Mouse (Mus musculus) limb, embryonic 10.5 days (tissue): Measurements from ENCODE around the gene Wnt5b. TPM values are rescaled to one million over a fixed set of nuclear protein-coding genes. Genes with fewer than 3 reads are reported as not detected.
"Not testable (repeated sequence)": the region's sequence is repeated elsewhere in the genome, so short reads cannot be mapped to it uniquely, and the experiment has no call there.

Experiments used
- DNase-seq: peaks from one replicate; pipeline ENCODE4 v3.0.0-alpha.2; 2017; ENCODE audit warnings: low spot score
- H3K27ac ChIP-seq: fragments of 300-500 bp; sonication (generic); 2 replicates; pipeline ENCODE4 v1.5.1; 2016; ENCODE audit warnings: mild to moderate bottlenecking
- H3K27me3 ChIP-seq: fragments of 300-500 bp; sonication (generic); 2 replicates; pipeline ENCODE4 v1.6.1; 2016; ENCODE audit warnings: low read depth, mild to moderate bottlenecking; ENCODE audit not compliant: poor library complexity, severe bottlenecking
- H3K36me3 ChIP-seq: fragments of 300-500 bp; sonication (generic); 2 replicates; pipeline ENCODE4 v1.6.1; 2016; ENCODE audit warnings: mild to moderate bottlenecking, moderate library complexity
- H3K4me1 ChIP-seq: fragments of 300-500 bp; sonication (generic); 2 replicates; pipeline ENCODE4 v1.6.1; 2016
- H3K4me3 ChIP-seq: fragments of 300-500 bp; sonication (generic); 2 replicates; pipeline ENCODE4 v1.5.1; 2016; ENCODE audit warnings: mild to moderate bottlenecking, moderate library complexity
- H3K9me3 ChIP-seq: fragments of 300-500 bp; sonication (generic); replicated peaks from 2 replicates; pipeline ENCODE4 v1.6.1; 2016; ENCODE audit warnings: mild to moderate bottlenecking
- WGBS: fragments of 180-500 bp; shearing (Covaris S2); methylation state at CpG from one replicate; pipeline ENCODE4 v1.1.7; 2016; 5-methylcytosine and 5-hydroxymethylcytosine counted together
- polyA plus RNA-seq: library from polyadenylated mRNA; unstranded; fragments of >200 nt; fragmentation: Nextera tagmentation; extraction: Ambion mirVana; gene quantifications from 2 replicates; pipeline ENCODE4 v1.2.1, GENCODE M21; 2016

The Wnt5b gene
- polyA plus RNA-seq, 1 experiment from 2014 or later: 17.6 TPM

GRCm38 (mm10) chr6:119460391-119460790, 83.8 kb downstream of the Wnt5b start:
- no peak overlapping the region for H3K4me3 ChIP-seq
- no peaks in the 10 kb centered on the region for H3K9me3 ChIP-seq
- no peak overlapping the region for H3K27ac ChIP-seq
- no peak for DNase-seq
- 0 out of 2 replicates have a peak, but pooled peaks cover 3% of the 10 kb centered on the region for H3K36me3 ChIP-seq
- WGBS: 80% methylated on average over 5 of the region's 5 CpGs
- peaks cover 5% of the 10 kb centered on the region; the same call in 1 of the 2 replicates for H3K4me1 ChIP-seq
- H3K27me3 ChIP-seq: no peaks in the 10 kb centered on the region

- DNase-seq: no peak
- H3K9me3 ChIP-seq: no peaks in the 10 kb centered on the region
- peaks cover 11% of the 10 kb centered on the region for H3K4me1 ChIP-seq
- 80% methylated on average over 4 of the region's 4 CpGs for WGBS
- no peak overlapping the region for H3K4me3 ChIP-seq
- no peak overlapping the region for H3K27ac ChIP-seq
- H3K27me3 ChIP-seq: no peaks in the 10 kb centered on the region
- H3K36me3 ChIP-seq: 0 out of 2 replicates have a peak, but pooled peaks cover 3% of the 10 kb centered on the region
These were observed 85.1 kb downstream of the Wnt5b start for GRCm38 (mm10) chr6:119459041-119459440.

- H3K4me3 ChIP-seq: no peak overlapping the region
- no peak overlapping the region for H3K27ac ChIP-seq
- DNase-seq: no peak
- H3K36me3 ChIP-seq: 0 out of 2 replicates have a peak, but pooled peaks cover 1% of the 10 kb centered on the region
- no peaks in the 10 kb centered on the region for H3K9me3 ChIP-seq
- 68% methylated on average over 8 of the region's 8 CpGs for WGBS
- H3K27me3 ChIP-seq: no peaks in the 10 kb centered on the region
- peaks cover 11% of the 10 kb centered on the region for H3K4me1 ChIP-seq
These were observed 86.0 kb downstream of the Wnt5b start for GRCm38 (mm10) chr6:119458166-119458565.

GRCm38 (mm10) chr6:119451981-119452499, 92.1 kb downstream of the Wnt5b start:
- H3K4me1 ChIP-seq: peaks cover 53% of the 10 kb centered on the region
- DNase-seq: peak; percentile 65
- H3K27ac ChIP-seq: peak overlapping the region; percentile 79
- peak overlapping the region; percentile 50 for H3K4me3 ChIP-seq
- WGBS: under 1% methylated on average over 15 of the region's 15 CpGs
- H3K36me3 ChIP-seq: no peaks in the 10 kb centered on the region
- no peaks in the 10 kb centered on the region for H3K9me3 ChIP-seq
- H3K27me3 ChIP-seq: peaks cover 18% of the 10 kb centered on the region

GRCm38 (mm10) chr6:119450965-119451943, 92.9 kb downstream of the Wnt5b start:
- Histone ChIP-seq H3K27ac (no peak overlapping the region; the same call in 1 of the 2 replicates), H3K4me3 (peak overlapping the region; percentile 50)
- no peak for DNase-seq

GRCm38 (mm10) chr6:119449060-119449499, 95.1 kb downstream of the Wnt5b start:
- Histone ChIP-seq H3K4me3 (peak overlapping the region; percentile 51), H3K9me3 (no peaks in the 10 kb centered on the region), H3K27me3 (peaks cover 18% of the 10 kb centered on the region), H3K4me1 (peaks cover 47% of the 10 kb centered on the region), H3K36me3 (0 out of 2 replicates have a peak, but pooled peaks cover 7% of the 10 kb centered on the region), H3K27ac (peak overlapping the region; percentile 70)
- DNase-seq: peak; percentile 70
- 3% methylated on average over 23 of the region's 23 CpGs for WGBS

More at GRCm38 (mm10) chr6:119450965-119451943, 92.9 kb downstream of the Wnt5b start:
- no peaks in the 10 kb centered on the region for H3K9me3 ChIP-seq
- peaks cover 18% of the 10 kb centered on the region for H3K27me3 ChIP-seq
- peaks cover 53% of the 10 kb centered on the region for H3K4me1 ChIP-seq
- 0 out of 2 replicates have a peak, but pooled peaks cover 3% of the 10 kb centered on the region for H3K36me3 ChIP-seq
- WGBS: 30% methylated on average over 14 of the region's 14 CpGs

- Histone ChIP-seq H3K4me3 (peak overlapping the region; percentile 51), H3K27me3 (peaks cover 18% of the 10 kb centered on the region), H3K9me3 (no peaks in the 10 kb centered on the region), H3K36me3 (0 out of 2 replicates have a peak, but pooled peaks cover 7% of the 10 kb centered on the region), H3K27ac (peak overlapping the region; percentile 70), H3K4me1 (peaks cover 51% of the 10 kb centered on the region)
- DNase-seq: peak; percentile 53
- WGBS: 4% methylated on average over 18 of the region's 18 CpGs
These were observed 95.7 kb downstream of the Wnt5b start for GRCm38 (mm10) chr6:119448321-119449059.

- peaks cover 14% of the 10 kb centered on the region for H3K27me3 ChIP-seq
- H3K36me3 ChIP-seq: peaks cover 13% of the 10 kb centered on the region; the same call in 1 of the 2 replicates
- H3K4me3 ChIP-seq: no peak overlapping the region
- WGBS: 62% methylated on average over 11 of the region's 11 CpGs
- no peak for DNase-seq
- H3K27ac ChIP-seq: no peak overlapping the region
- peaks cover 28% of the 10 kb centered on the region for H3K4me1 ChIP-seq
- no peaks in the 10 kb centered on the region for H3K9me3 ChIP-seq
These were observed 98.2 kb downstream of the Wnt5b start for GRCm38 (mm10) chr6:119445671-119446607.

GRCm38 (mm10) chr6:119443742-119444645, 100.2 kb downstream of the Wnt5b start:
- peak; percentile 86 for DNase-seq
- WGBS: 55% methylated on average over 12 of the region's 12 CpGs
- peaks cover 26% of the 10 kb centered on the region for H3K36me3 ChIP-seq
- H3K4me3 ChIP-seq: no peak overlapping the region
- H3K9me3 ChIP-seq: no peaks in the 10 kb centered on the region
- peaks cover 15% of the 10 kb centered on the region for H3K4me1 ChIP-seq
- H3K27me3 ChIP-seq: no peaks in the 10 kb centered on the region
- no peak overlapping the region for H3K27ac ChIP-seq

- not testable (repeated sequence) for H3K4me1 ChIP-seq, H3K9me3 ChIP-seq, H3K27ac ChIP-seq, H3K27me3 ChIP-seq, H3K4me3 ChIP-seq, DNase-seq
- WGBS: 78% methylated on average over 5 of the region's 5 CpGs
- H3K36me3 ChIP-seq: peaks cover 30% of the 10 kb centered on the region
These were observed 101.4 kb downstream of the Wnt5b start for GRCm38 (mm10) chr6:119442729-119443128.
